Mouse (Mus musculus) spleen, postnatal 14 days (tissue): Measurements from ENCODE around the gene Cfp.
A peak's percentile ranks its signal among the peaks of the same experiment; 100 is the strongest.

Experiments used
- DNase-seq, 2 experiments: peaks; one replicate each; pipeline ENCODE4 v3.0.0; 2021 to 2022; ENCODE audit warnings: low spot score in 2 of 2

Cfp gene

DNA sequence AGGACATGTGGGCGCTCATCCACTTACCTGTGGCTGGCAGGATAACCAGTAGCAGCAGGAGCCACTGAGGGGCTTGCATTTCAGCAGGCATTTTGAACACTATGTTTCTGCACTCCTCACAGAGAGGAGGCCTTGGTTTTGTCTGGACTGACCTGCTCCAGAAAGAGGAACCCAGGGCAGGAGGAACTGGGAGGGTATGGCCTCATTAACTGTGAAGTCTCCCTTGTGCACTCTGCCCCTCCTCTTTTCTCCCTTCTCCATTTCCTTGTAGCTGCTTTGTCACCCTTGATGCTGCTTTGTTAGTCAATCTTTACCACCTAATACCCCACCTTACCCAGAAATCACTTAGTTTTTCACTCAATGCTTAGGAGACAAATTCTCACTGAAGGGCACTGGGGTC is at the start of gene Cfp:
Gene Cfp, minus strand, starts transcription at position 192 of the 400 bp plus-strand sequence.
- DNase-seq: no peak

- DNase-seq: no peak
These were observed 49.5 kb upstream of the Cfp start for GRCm38 (mm10) chrX:20980901-20981300.

GRCm38 (mm10) chrX:20961477-20962378 is 30.4 kb upstream of the Cfp start, which contains the start of gene Uxt:
Gene Uxt, minus strand, starts transcription at chrX:20962017.
- DNase-seq: peak; percentile 60 to 76

- peak; percentile 54 to 70 for DNase-seq
These were observed 19.0 kb upstream of the Cfp start, which contains the start of gene Elk1 for GRCm38 (mm10) chrX:20950191-20950880. Gene Elk1, minus strand, starts transcription at chrX:20950608.

- peak; percentile 11 to 18 for DNase-seq
These were observed 14.7 kb upstream of the Cfp start for GRCm38 (mm10) chrX:20946055-20946454.

DNA sequence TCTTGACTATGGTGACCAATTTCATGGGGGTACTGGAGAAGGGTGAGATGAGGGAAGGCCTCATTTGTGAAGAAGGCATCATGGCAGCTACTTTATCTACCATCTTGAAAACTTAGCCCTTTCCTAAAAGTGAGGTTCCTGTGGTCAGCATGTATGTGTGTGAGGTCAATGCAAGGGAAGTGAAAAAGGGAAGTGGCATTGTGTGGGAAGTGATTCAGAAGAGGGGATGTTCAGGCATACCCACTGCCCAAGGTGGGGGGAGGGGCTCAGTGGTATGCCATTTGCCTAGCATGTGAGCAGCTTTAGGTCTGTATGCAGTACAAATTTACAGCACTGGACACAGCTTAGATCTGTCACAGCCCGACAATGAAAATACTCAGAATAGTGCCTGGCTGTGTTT is 608 bp upstream of the Cfp start:
- peak in 1 of 2 experiments; percentile 29 for DNase-seq

DNA sequence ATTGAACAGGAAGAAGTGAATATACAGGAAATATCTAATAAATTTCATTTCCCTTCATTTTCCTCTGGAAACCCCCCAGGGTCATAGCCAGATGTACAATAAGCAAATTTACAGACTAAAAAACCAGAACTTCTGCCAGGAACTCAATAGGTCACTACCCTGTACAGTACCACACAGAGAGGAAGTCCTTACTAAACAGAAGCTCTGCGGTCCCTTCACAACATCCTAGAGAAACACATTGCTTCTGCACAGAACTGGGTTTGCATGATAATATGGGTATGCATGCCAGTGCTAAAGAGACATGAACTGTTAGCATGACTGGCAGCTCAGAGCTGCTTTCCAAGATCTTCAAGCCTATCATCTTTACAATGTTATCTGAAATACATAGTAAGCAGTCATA is 1.5 kb downstream of the Cfp start:
- no peak for DNase-seq

- no peak for DNase-seq
These were observed 6.4 kb downstream of the Cfp start for GRCm38 (mm10) chrX:20924976-20925375.

DNA sequence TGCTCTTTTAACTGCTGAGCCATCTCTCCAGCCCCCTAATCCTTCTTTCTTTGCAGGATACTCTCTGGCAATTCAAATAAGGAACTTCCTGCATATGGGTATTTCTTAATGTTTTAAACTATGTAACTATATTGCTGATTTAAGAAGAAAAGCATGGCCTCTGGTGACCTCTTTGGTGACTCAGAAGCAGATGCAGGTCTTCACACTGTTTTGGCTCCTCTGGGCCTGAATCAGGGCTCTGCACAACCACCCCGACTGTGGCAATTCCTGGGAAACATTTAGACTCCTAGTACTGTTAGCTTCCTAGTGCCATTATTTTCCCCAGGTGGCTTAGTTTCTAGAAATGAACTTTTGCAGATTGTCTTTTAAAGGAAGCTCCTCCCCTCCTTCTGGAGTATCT is 7.8 kb downstream of the Cfp start:
- DNase-seq: no peak

GRCm38 (mm10) chrX:20921366-20921765 is 10.0 kb downstream of the Cfp start:
- no peak for DNase-seq

GRCm38 (mm10) chrX:20920844-20921364 is 10.5 kb downstream of the Cfp start, which contains the start of gene Syn1:
Gene Syn1, minus strand, starts transcription at chrX:20921004.
- DNase-seq: peak; percentile 28 to 47

DNA sequence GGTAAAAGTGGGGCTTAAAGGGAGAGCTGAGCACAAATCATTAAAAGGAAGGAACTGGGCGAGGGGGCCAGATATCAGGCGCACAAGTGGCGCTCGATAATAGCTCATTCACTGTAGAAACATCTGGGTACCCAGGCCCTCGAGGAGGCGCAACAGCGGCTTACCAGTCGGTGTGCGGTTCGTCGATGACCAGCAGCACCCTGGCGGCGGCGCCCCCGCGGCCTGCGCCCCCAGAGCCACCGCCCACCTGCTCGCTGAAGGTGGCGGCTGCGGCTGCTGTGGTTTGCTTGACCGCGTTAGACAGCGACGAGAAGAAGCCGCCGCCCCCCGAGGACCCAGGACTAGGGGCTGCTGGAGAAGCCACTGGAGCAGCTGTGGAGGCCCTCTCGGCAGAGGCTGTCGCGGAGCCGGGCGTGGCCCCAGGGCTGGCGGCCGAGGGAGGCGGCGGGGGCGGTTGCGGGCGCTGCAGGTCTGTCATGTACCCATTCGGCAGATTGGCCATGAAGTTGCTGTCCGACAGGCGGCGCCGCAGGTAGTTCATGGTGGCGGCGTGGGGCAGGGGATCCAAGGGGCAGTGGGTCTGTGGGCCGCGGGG is 11.0 kb downstream of the Cfp start:
- DNase-seq: no peak

DNA sequence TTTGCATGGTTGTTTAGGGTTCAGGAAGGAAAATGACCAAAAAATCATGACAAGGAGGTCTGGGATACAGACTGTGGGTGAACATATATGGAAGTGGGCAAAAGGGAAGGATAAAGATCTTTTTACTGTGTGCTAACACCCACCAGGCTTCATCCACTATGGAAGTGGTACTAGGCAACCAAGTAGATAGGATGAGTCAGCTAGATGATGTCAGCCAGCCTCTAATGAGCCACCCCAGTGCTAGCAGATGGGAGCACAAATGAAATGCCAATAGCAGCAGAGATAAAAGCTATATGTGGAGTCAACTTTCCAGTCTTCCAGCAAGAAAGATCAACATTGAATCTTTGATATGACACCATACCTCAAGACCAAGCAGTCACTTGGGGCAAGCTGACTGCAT is 16.3 kb downstream of the Cfp start:
- DNase-seq: no peak

- no peak for DNase-seq
These were observed 17.6 kb downstream of the Cfp start for GRCm38 (mm10) chrX:20913726-20914125.

DNA sequence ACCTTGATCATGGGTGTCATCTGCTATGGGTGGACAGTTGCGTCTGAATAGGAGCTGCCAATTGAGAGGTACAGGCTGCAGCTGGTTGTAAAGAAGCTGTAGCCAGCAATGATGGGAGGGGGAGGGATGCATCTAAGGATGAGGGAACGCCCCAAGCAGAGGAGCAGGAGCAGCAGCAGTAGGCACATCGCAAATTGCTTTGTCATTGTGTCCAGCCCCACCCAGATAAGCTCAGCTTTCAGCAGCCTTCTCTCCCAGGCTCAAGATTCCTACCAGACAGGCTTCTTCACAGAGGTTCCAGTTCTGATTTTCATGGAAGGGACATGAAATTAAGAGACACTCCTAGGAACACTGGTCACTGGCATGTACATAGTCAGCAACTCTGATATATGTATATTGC is 21.3 kb downstream of the Cfp start:
- no peak for DNase-seq
